Mouse (Mus musculus): Measurements from ENCODE around the gene Tbl1xr1.
A peak's percentile ranks its signal among the peaks of the same experiment; 100 is the strongest.

Tbl1xr1 gene

GRCm38 (mm10) chr3:22142846-22143641 lies 66.6 kb downstream of the Tbl1xr1 start:
- DNase-seq (ENCODE audit: low read depth) = peak; percentile 36

GRCm38 (mm10) chr3:22144255-22144654 lies 67.8 kb downstream of the Tbl1xr1 start:
- no peak for DNase-seq (ENCODE audit: low read depth)

GRCm38 (mm10) chr3:22147433-22147927 lies 71.0 kb downstream of the Tbl1xr1 start:
- no peak for DNase-seq (ENCODE audit: low read depth)

- peak; percentile 22 for DNase-seq (ENCODE audit: low read depth)
Measured at GRCm38 (mm10) chr3:22148306-22148932, 72.0 kb downstream of the Tbl1xr1 start.

- no peak for DNase-seq (ENCODE audit: low read depth)
Measured at GRCm38 (mm10) chr3:22150872-22151530, 74.5 kb downstream of the Tbl1xr1 start.

- no peak for DNase-seq (ENCODE audit: low read depth)
Measured at GRCm38 (mm10) chr3:22152773-22153172, 76.3 kb downstream of the Tbl1xr1 start.

- no peak for DNase-seq (ENCODE audit: low read depth)
Measured at GRCm38 (mm10) chr3:22154522-22154921, 78.1 kb downstream of the Tbl1xr1 start.

GRCm38 (mm10) chr3:22156397-22156796 lies 79.9 kb downstream of the Tbl1xr1 start:
- no peak for DNase-seq (ENCODE audit: low read depth)

- DNase-seq (ENCODE audit: low read depth) = no peak
Measured at GRCm38 (mm10) chr3:22162948-22163347, 86.5 kb downstream of the Tbl1xr1 start.

GRCm38 (mm10) chr3:22167856-22168255 lies 91.4 kb downstream of the Tbl1xr1 start:
- no peak for DNase-seq (ENCODE audit: low read depth)

- DNase-seq (ENCODE audit: low read depth) = no peak
Measured at GRCm38 (mm10) chr3:22168432-22168831, 92.0 kb downstream of the Tbl1xr1 start.

- no peak for DNase-seq (ENCODE audit: low read depth)
Measured at GRCm38 (mm10) chr3:22171526-22171925, 95.1 kb downstream of the Tbl1xr1 start.

GRCm38 (mm10) chr3:22172410-22172809 lies 96.0 kb downstream of the Tbl1xr1 start:
- DNase-seq (ENCODE audit: low read depth) = no peak

- no peak for DNase-seq (ENCODE audit: low read depth)
Measured at GRCm38 (mm10) chr3:22173171-22173570, 96.7 kb downstream of the Tbl1xr1 start.

GRCm38 (mm10) chr3:22174232-22174631 lies 97.8 kb downstream of the Tbl1xr1 start:
- DNase-seq (ENCODE audit: low read depth) = no peak

- no peak for DNase-seq (ENCODE audit: low read depth)
Measured at GRCm38 (mm10) chr3:22180076-22180475, 103.6 kb downstream of the Tbl1xr1 start.

- no peak for DNase-seq (ENCODE audit: low read depth)
Measured at GRCm38 (mm10) chr3:22181026-22181425, 104.6 kb downstream of the Tbl1xr1 start.

GRCm38 (mm10) chr3:22185265-22185664 lies 108.8 kb downstream of the Tbl1xr1 start:
- DNase-seq (ENCODE audit: low read depth) = no peak

- peak; percentile 10 for DNase-seq (ENCODE audit: low read depth)
Measured at GRCm38 (mm10) chr3:22190498-22190897, 114.0 kb downstream of the Tbl1xr1 start.

GRCm38 (mm10) chr3:22192931-22193330 lies 116.5 kb downstream of the Tbl1xr1 start:
- DNase-seq (ENCODE audit: low read depth) = no peak

GRCm38 (mm10) chr3:22194185-22194856 lies 117.9 kb downstream of the Tbl1xr1 start:
- no peak for DNase-seq (ENCODE audit: low read depth)

GRCm38 (mm10) chr3:22198802-22199201 lies 122.3 kb downstream of the Tbl1xr1 start:
- no peak for DNase-seq (ENCODE audit: low read depth)
